Mouse (Mus musculus): ENCODE measurements at regions not wholly inside any gene's neighbourhood (a gene's known extent, or its start where the extent isn't known, plus 50 kb on each side); places are given as distances from the start of the nearest gene placed in this dataset.

DNA sequence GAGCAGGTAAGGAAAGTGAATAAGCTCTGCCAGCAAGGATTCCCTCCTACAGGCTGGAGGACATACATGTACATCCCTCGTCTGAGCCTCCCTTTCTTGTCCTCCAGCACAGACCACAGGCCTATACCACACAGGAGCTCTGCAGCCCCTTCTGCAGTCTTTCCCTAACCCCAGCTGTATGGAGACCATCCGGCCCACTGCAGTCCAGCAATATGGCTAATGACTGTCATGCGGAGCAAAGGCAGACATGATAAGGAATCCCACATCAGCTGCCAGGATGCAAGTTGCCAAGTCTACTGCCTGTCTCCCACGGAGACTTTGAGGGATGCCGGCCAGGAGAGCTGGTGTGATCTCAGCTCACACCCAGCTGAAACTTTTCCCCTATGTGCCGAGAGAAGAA, 50.5 kb upstream of the Man2a1 start:
- TF ChIP-seq CTCF (IDR thresholded peaks at IDR 0.05; ENCODE audit: low read depth, low read length) (no peak), EP300 (IDR thresholded peaks at IDR 0.05; ENCODE audit: insufficient read depth, low read depth, low read length) (no peak), POLR2A (IDR thresholded peaks at IDR 0.05; ENCODE audit: insufficient read depth, low read length) (no peak)

All from ES-Bruce4 (cell line).